Mouse (Mus musculus) kidney, embryonic 16.5 days (tissue): ENCODE results near the gene Kifc3. TPM values are rescaled to one million over a fixed set of nuclear protein-coding genes. Genes with fewer than 3 reads are reported as not detected.

Experiments used
- polyA plus RNA-seq: library from polyadenylated mRNA; unstranded; fragments of >200 nt; fragmentation: Nextera tagmentation; extraction: Ambion mirVana; gene quantifications from 2 replicates; pipeline ENCODE4 v1.2.1, GENCODE M21; 2015

Gene Kifc3
- polyA plus RNA-seq, 1 experiment from 2014 or later: 37.7 TPM

Other genes with a start within 250 kb of the Kifc3 start
- 66.2 and 67.8 TPM in 2 replicates for gene Adgrg1, start 228.1 kb downstream of the Kifc3 start, polyA plus RNA-seq
- 5.0 and 5.1 TPM in 2 replicates for gene Adgrg3, start 185.1 kb downstream of the Kifc3 start, polyA plus RNA-seq
- gene Drc7, start 147.7 kb downstream of the Kifc3 start, polyA plus RNA-seq: 0.05 TPM in 1 of 2 replicates, not detected in the other
- 29.5 and 33.2 TPM in 2 replicates for gene Katnb1, start 121.6 kb downstream of the Kifc3 start, polyA plus RNA-seq
- gene Cngb1, start 103.8 kb upstream of the Kifc3 start, polyA plus RNA-seq: 0.64 and 0.85 TPM in 2 replicates
- gene Tepp, start 107.8 kb upstream of the Kifc3 start, polyA plus RNA-seq: 0.70 TPM in 1 of 2 replicates, not detected in the other
- gene Zfp319, start 129.1 kb upstream of the Kifc3 start, polyA plus RNA-seq: 9.5 and 10.3 TPM in 2 replicates
- 59.0 and 61.7 TPM in 2 replicates for gene Usb1, start 129.5 kb upstream of the Kifc3 start, polyA plus RNA-seq
- 8.9 and 9.4 TPM in 2 replicates for gene Mmp15, start 149.5 kb upstream of the Kifc3 start, polyA plus RNA-seq
- 145 and 147 TPM in 2 replicates for gene Cfap20, start 232.1 kb upstream of the Kifc3 start, polyA plus RNA-seq